Mouse (Mus musculus) heart, embryonic 16.5 days (tissue): ENCODE data around the gene Hmgn3. TPM values are rescaled to one million over a fixed set of nuclear protein-coding genes. Genes with fewer than 3 reads are reported as not detected.
"Not testable (repeated sequence)": the region's sequence is repeated elsewhere in the genome, so short reads cannot be mapped to it uniquely, and the experiment has no call there.

Experiments used
- ATAC-seq: fragments of 200-750 bp; cut with Nextera tagmentation; replicated peaks from 2 replicates; pipeline ENCODE4 v1.8.0; 2017; ENCODE audit warnings: moderate number of reproducible peaks; ENCODE audit not compliant: insufficient read depth, low FRiP score; ENCODE audit errors: extremely low read depth
- H3K27ac ChIP-seq: fragments of 300-500 bp; sonication (generic); 2 replicates; pipeline ENCODE4 v1.5.1; 2014; ENCODE audit warnings: mild to moderate bottlenecking, low read length, control low read depth, moderate library complexity
- H3K27me3 ChIP-seq: fragments of 300-500 bp; sonication (generic); 2 replicates; pipeline ENCODE4 v1.6.1; 2014; ENCODE audit warnings: low read length, mixed read lengths; ENCODE audit not compliant: control insufficient read depth, insufficient read depth
- H3K36me3 ChIP-seq: fragments of 300-500 bp; sonication (generic); 2 replicates; pipeline ENCODE4 v1.6.1; 2014; ENCODE audit not compliant: control insufficient read depth, insufficient read depth
- H3K4me1 ChIP-seq: fragments of 300-500 bp; sonication (generic); 2 replicates; pipeline ENCODE4 v1.6.1; 2014; ENCODE audit warnings: low read length, mixed read lengths; ENCODE audit not compliant: control insufficient read depth, insufficient read depth
- H3K4me2 ChIP-seq: fragments of 300-500 bp; sonication (generic); 2 replicates; pipeline ENCODE4 v1.6.1; 2014; ENCODE audit warnings: low read depth, mild to moderate bottlenecking, control low read depth, low read length
- H3K4me3 ChIP-seq: fragments of 300-500 bp; sonication (generic); 2 replicates; pipeline ENCODE4 v1.5.1; 2014; ENCODE audit warnings: mild to moderate bottlenecking, control low read depth, low read length
- H3K9ac ChIP-seq: fragments of 300-500 bp; sonication (generic); 2 replicates; pipeline ENCODE4 v1.6.1; 2014; ENCODE audit warnings: low read length, control low read depth
- H3K9me3 ChIP-seq: fragments of 300-500 bp; sonication (generic); replicated peaks from 2 replicates; pipeline ENCODE4 v1.6.1; 2016; ENCODE audit warnings: low read length; ENCODE audit not compliant: control insufficient read depth
- WGBS: fragments of 180-500 bp; shearing (Covaris S2); extraction: QIAGEN DNeasy Blood & Tissue Kit; methylation state at CpG from one replicate; pipeline ENCODE4 v1.1.7; 2014; 5-methylcytosine and 5-hydroxymethylcytosine counted together
- polyA plus RNA-seq: library from polyadenylated mRNA; unstranded; fragments of >200 nt; fragmentation: Nextera tagmentation; extraction: Ambion mirVana; gene quantifications from 2 replicates; pipeline ENCODE4 v1.2.1, GENCODE M21; 2015

The Hmgn3 gene
- 111 and 115 TPM in 2 replicates for polyA plus RNA-seq

DNA sequence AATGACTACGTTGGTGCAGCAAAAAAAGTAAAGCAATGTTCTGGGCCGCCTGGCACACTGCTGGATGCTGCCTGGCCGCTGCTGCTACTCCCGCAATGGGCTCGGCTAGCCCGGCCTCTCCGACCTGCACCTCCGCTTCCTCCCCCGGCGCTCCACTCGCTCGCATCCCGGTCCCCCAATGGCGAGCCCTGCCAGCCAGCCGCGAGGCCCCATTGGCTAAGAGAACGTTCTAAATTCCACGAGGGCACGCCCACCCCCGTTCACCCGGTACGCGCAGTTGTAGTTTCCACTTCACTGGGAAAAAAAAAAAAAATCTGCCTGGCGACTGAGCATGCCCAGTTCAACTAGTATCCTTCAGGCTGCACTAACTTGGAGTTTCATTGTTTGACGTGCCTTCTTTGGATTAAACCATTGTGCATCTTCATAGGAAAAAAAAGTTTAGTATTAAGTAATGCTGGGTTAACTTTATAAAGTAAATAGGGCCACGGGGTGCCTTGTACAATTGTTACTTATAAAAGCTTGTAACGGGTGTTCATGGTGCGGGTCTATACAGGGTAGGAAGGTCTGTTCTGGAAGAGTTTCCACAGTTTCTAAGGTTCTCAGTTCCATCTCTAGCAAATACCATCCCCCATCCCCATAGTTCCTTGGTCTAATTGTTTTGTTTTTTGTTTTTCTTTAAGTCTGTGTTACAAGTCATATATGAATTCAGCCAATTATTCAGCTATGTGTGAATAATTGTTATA lies at the start of gene Hmgn3:
Gene Hmgn3 (minus strand): TSS at position 240 of the 743 bp plus-strand sequence.
- peak; percentile 97 for ATAC-seq
- no peaks in the 10 kb centered on the region for H3K9me3 ChIP-seq
- no peaks in the 10 kb centered on the region for H3K36me3 ChIP-seq
- peak within 1 kb of the TSS; percentile 72 for H3K9ac ChIP-seq
- peak within 1 kb of the TSS; percentile 86 for H3K4me3 ChIP-seq
- WGBS: 9% methylated on average over 28 of the region's 28 CpGs
- H3K4me1 ChIP-seq: 0 out of 2 replicates have a peak, but pooled peaks cover 4% of the 10 kb centered on the region
- peak within 1 kb of the TSS; percentile 70 for H3K27ac ChIP-seq
- peak within 1 kb of the TSS; percentile 77 for H3K4me2 ChIP-seq
- no peaks in the 10 kb centered on the region for H3K27me3 ChIP-seq

DNA sequence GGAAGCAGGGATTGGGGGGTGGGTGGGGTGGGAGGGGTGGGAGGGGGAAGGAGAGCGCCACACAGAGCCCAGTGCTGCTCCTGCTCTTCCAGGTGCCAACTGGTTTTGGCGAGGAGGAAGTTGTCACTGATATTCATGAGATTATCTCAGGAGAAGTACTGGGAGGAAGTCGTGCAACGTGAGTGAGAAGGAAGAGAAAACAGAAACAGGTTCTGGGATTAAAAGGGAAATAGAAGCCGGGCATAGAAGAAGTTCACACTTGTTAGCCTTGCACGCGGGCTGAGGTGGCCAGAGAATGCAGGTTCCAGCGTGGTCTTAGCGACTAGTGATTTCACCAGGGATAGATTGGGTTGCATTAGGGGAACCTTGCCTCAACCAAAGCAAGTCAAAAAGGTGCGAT lies 49.3 kb upstream of the Hmgn3 start:
- Histone ChIP-seq H3K27ac (no peak overlapping the region), H3K9ac (no peak overlapping the region), H3K36me3 (no peaks in the 10 kb centered on the region), H3K4me1 (no peaks in the 10 kb centered on the region), H3K4me3 (no peak overlapping the region), H3K27me3 (no peaks in the 10 kb centered on the region), H3K9me3 (no peaks in the 10 kb centered on the region), H3K4me2 (no peak overlapping the region)
- no peak for ATAC-seq
- WGBS: 72% methylated on average over 10 of the region's 10 CpGs

- no peak overlapping the region for H3K4me3 ChIP-seq
- no peaks in the 10 kb centered on the region for H3K4me1 ChIP-seq
- ATAC-seq: no peak
- H3K27me3 ChIP-seq: no peaks in the 10 kb centered on the region
- WGBS: 69% methylated on average over 6 of the region's 6 CpGs
- H3K9ac ChIP-seq: no peak overlapping the region
- H3K4me2 ChIP-seq: no peak overlapping the region
- no peaks in the 10 kb centered on the region for H3K9me3 ChIP-seq
- H3K27ac ChIP-seq: no peak overlapping the region
- no peaks in the 10 kb centered on the region for H3K36me3 ChIP-seq
Observed at GRCm38 (mm10) chr9:83195007-83195406, 48.5 kb upstream of the Hmgn3 start.

DNA sequence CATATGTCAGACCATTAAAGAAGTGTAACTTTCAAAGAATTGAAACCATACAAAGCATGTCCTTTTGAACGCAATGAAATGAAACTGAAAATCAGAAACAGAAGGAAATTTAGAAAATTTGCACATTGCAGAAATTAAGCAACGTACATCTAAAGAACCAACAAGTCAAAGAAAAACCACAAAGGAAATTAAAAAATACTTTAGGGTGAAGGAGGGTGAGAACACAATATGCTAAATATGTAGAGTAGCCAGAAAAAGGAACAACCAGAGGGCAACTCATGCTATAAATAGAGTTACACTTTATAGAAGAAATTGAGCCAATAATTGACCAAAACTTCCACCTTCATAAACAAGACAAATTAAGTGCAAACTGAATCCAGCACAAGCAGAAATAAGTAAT lies 41.3 kb upstream of the Hmgn3 start:
- no peak for ATAC-seq
- Histone ChIP-seq H3K36me3 (no peaks in the 10 kb centered on the region), H3K27ac (no peak overlapping the region), H3K9ac (no peak overlapping the region), H3K4me2 (no peak overlapping the region), H3K4me3 (no peak overlapping the region), H3K4me1 (no peaks in the 10 kb centered on the region), H3K27me3 (no peaks in the 10 kb centered on the region), H3K9me3 (no peaks in the 10 kb centered on the region)
- 66% methylated on average over 2 of the region's 2 CpGs for WGBS

GRCm38 (mm10) chr9:83145591-83146445 lies 667 bp downstream of the Hmgn3 start:
- no peaks in the 10 kb centered on the region for H3K27me3 ChIP-seq
- H3K4me3 ChIP-seq: peak overlapping the region; percentile 86
- 3% methylated on average over 53 of the region's 53 CpGs for WGBS
- peak overlapping the region; percentile 72 for H3K9ac ChIP-seq
- H3K27ac ChIP-seq: peak overlapping the region; percentile 70
- ATAC-seq: peak; percentile 80
- peaks cover 3% of the 10 kb centered on the region for H3K9me3 ChIP-seq
- H3K4me1 ChIP-seq: 0 out of 2 replicates have a peak, but pooled peaks cover 4% of the 10 kb centered on the region
- H3K36me3 ChIP-seq: peaks cover 2% of the 10 kb centered on the region; the same call in 1 of the 2 replicates
- peak overlapping the region; percentile 77 for H3K4me2 ChIP-seq

GRCm38 (mm10) chr9:83129831-83130230 lies 16.7 kb downstream of the Hmgn3 start:
- Histone ChIP-seq H3K36me3 (no peaks in the 10 kb centered on the region), H3K4me3 (no peak overlapping the region), H3K27me3 (no peaks in the 10 kb centered on the region), H3K9me3 (peaks cover 4% of the 10 kb centered on the region), H3K27ac (no peak overlapping the region), H3K4me2 (no peak overlapping the region), H3K9ac (no peak overlapping the region), H3K4me1 (peaks cover 3% of the 10 kb centered on the region; the same call in 1 of the 2 replicates)
- ATAC-seq: no peak
- WGBS: 95% methylated on average over 4 of the region's 4 CpGs

DNA sequence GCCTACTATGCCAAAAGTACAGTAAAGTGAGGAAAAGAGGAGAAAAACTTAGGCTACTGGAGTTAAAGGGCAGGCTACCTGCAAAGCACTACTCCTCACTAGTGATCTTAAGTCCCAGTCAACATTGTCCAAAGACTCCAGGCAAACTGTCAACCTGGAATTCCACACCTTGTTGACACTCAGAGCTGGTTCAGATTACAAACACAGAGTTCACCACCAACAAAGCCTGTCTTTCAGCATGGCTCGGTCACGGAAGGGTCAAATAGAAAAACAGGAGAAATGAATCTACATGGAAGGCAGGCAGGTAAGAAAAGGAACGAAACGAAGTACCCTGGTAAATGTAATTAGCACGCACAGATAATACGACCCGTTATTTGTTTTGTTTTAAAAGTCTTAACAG lies 18.6 kb downstream of the Hmgn3 start:
- ATAC-seq: no peak
- peak overlapping the region; percentile 6; the same call in 1 of the 2 replicates for H3K4me3 ChIP-seq
- H3K27me3 ChIP-seq: no peaks in the 10 kb centered on the region

DNA sequence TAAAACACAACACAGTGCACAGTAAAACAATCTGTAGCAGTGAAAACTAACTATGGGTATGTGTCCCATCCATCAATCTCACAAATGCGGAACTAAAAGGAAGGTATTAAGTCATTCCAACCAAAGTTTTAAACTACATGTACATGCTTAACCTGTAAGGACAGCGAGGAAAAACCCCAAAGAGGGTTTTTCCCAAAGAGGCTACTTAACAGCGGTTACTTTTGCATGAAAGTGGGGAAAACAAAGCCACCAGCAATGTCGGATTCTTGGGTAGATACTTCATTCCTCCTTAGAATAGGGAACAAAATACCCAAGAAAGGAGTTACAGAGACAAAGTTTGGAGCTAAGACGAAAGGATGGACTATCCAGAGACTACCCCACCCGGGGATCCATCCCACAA lies 20.0 kb downstream of the Hmgn3 start:
- H3K4me3 ChIP-seq, H3K9ac ChIP-seq, H3K4me1 ChIP-seq, ATAC-seq, H3K36me3 ChIP-seq, H3K4me2 ChIP-seq, H3K27ac ChIP-seq, H3K27me3 ChIP-seq, H3K9me3 ChIP-seq: not testable (repeated sequence)
- 86% methylated on average over 5 of the region's 6 CpGs for WGBS

More for the DNA sequence above, 18.6 kb downstream of the Hmgn3 start:
- H3K4me1 ChIP-seq: peaks cover 3% of the 10 kb centered on the region; the same call in 1 of the 2 replicates
- H3K36me3 ChIP-seq: 0 out of 2 replicates have a peak, but pooled peaks cover 2% of the 10 kb centered on the region
- H3K9me3 ChIP-seq: peaks cover 4% of the 10 kb centered on the region
- WGBS: 35% methylated on average over 7 of the region's 7 CpGs
- H3K27ac ChIP-seq: peak overlapping the region; percentile 13; the same call in 1 of the 2 replicates
- H3K9ac ChIP-seq: no peak overlapping the region
- H3K4me2 ChIP-seq: peak overlapping the region; percentile 39

GRCm38 (mm10) chr9:83119211-83119610 lies 27.3 kb downstream of the Hmgn3 start:
- H3K9ac ChIP-seq: no peak overlapping the region
- H3K4me2 ChIP-seq: no peak overlapping the region
- no peak overlapping the region for H3K27ac ChIP-seq
- 68% methylated on average over 2 of the region's 2 CpGs for WGBS
- H3K27me3 ChIP-seq: no peaks in the 10 kb centered on the region
- peaks cover 2% of the 10 kb centered on the region; the same call in 1 of the 2 replicates for H3K36me3 ChIP-seq
- no peak for ATAC-seq
- no peaks in the 10 kb centered on the region for H3K4me1 ChIP-seq
- H3K9me3 ChIP-seq: no peaks in the 10 kb centered on the region
- H3K4me3 ChIP-seq: no peak overlapping the region
